Mouse (Mus musculus) ES-Bruce4 (cell line): ENCODE results near the gene Mybpc2. TPM values are rescaled to one million over a fixed set of nuclear protein-coding genes. Genes with fewer than 3 reads are reported as not detected.

Experiments
- H3K27ac ChIP-seq: 2 replicates; pipeline ENCODE4 v1.5.1; 2012; ENCODE audit warnings: low read length, inconsistent platforms; ENCODE audit not compliant: insufficient read depth
- H3K27me3 ChIP-seq: 2 replicates; pipeline ENCODE4 v1.6.1; 2012; ENCODE audit warnings: mild to moderate bottlenecking, low read length, inconsistent platforms; ENCODE audit not compliant: control insufficient read depth, poor library complexity, insufficient read depth, severe bottlenecking
- H3K36me3 ChIP-seq: 2 replicates; pipeline ENCODE4 v1.6.1; 2012; ENCODE audit warnings: inconsistent platforms, mild to moderate bottlenecking, low read length, moderate library complexity; ENCODE audit not compliant: control insufficient read depth, poor library complexity, insufficient read depth, severe bottlenecking
- H3K4me1 ChIP-seq: one replicate; pipeline ENCODE4 v1.8.1; 2011; ENCODE audit warnings: low read length; ENCODE audit not compliant: control insufficient read depth, insufficient read depth
- H3K4me3 ChIP-seq: 2 replicates; pipeline ENCODE4 v1.5.1; 2011; ENCODE audit warnings: low read depth, mild to moderate bottlenecking, low read length
- H3K9ac ChIP-seq: 2 replicates; pipeline ENCODE4 v1.6.1; 2012; ENCODE audit warnings: low read depth, mild to moderate bottlenecking, inconsistent platforms; ENCODE audit not compliant: poor library complexity, severe bottlenecking
- H3K9me3 ChIP-seq: replicated peaks from 2 replicates; pipeline ENCODE4 v1.6.1; 2012; ENCODE audit warnings: mild to moderate bottlenecking, low read length, inconsistent platforms; ENCODE audit not compliant: control insufficient read depth, poor library complexity, insufficient read depth, severe bottlenecking
- CTCF ChIP-seq: IDR thresholded peaks from one replicate; pipeline ENCODE4 v1.8.1; 2011; ENCODE audit warnings: low read depth, low read length
- EP300 ChIP-seq: IDR thresholded peaks from 2 replicates; pipeline ENCODE4 v1.6.1; 2011; ENCODE audit warnings: low read depth, low read length; ENCODE audit not compliant: insufficient read depth
- POLR2A ChIP-seq: IDR thresholded peaks from one replicate; pipeline ENCODE4 v1.8.1; 2011; ENCODE audit warnings: low read length; ENCODE audit not compliant: insufficient read depth
- polyA plus RNA-seq: library from polyadenylated mRNA; stranded (reverse); fragments of >200 nt; gene quantifications from 2 replicates; pipeline ENCODE4 v1.2.4, GENCODE M21; 2011; ENCODE audit warnings: low read depth; ENCODE audit not compliant: missing spikeins, insufficient read depth, insufficient read length

Mybpc2 gene
- polyA plus RNA-seq, 1 experiment = 2.5 TPM

DNA sequence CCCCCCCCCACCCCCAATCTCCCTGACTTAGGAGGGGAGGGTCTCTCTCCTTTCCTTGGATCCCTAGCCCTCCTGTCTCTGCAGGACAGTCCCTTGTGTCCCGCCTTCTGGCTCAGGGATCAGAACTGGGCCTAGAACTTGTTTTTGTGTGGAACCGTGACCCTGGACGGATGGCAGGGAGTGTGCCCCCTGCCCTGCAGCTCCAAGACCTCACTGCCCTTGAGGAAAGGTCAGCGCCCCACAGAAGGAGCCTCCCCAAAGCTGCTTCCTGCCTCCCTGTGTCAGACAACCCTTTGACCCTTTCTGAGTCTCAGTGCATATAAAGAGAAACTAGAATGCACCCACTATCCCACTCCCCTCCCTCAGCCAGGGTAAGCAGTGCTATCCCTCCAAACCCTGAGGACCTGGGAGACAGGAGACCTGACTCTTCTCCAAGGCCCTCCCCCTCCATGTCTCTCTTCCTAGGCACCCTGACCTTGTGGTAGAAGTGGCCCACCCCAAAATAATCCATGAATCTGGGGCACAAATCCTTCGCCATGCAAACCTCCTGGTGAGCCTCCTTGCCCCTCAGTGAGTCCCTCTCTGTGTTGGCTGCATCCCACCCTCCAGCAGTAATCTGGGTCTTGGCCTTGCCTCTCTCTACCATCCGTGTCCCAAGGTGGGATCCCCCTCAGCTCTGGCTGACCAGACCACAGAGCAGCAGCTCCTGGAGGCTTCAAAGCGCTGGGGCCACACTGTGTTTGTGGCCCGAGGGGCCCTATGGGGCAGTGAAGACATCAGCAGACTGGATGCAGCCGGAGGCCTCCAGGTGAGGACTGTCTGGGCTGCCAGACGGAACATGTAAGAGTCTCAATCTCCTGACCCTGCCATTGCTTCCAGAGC lies 58.2 kb downstream of the Mybpc2 start:
- H3K4me1 ChIP-seq = peaks cover 2% of the 10 kb centered on the region
- no peaks in the 10 kb centered on the region for H3K36me3 ChIP-seq
- H3K4me3 ChIP-seq = no peak overlapping the region
- H3K27me3 ChIP-seq = no peaks in the 10 kb centered on the region
- no peaks in the 10 kb centered on the region for H3K9me3 ChIP-seq
- H3K27ac ChIP-seq = no peak overlapping the region
- H3K9ac ChIP-seq = no peak overlapping the region
- no peak for TF ChIP-seq CTCF
- no peak for TF ChIP-seq POLR2A
- TF ChIP-seq EP300 = no peak

DNA sequence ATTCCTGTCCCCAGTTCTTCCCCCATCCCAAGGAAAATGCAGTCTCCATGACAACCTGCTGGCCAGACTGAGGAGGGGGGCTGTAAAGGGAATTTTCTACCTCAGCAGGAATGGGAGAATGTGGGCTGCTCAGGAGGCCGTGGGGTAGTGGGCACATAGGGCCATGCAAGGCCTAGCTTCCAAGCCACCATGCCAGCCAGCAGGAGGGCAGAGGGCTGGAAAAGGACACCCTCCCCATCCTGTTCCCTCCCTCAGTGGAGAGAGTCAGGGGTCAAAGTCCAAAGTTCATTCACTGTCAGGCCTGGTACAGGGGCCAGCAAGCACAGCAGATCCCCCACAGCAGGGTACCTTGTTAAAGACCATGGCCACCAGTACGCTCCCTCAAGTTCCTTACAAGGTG lies 59.3 kb downstream of the Mybpc2 start, which contains the start of gene Aspdh:
Gene Aspdh, plus strand, starts transcription at position 281 of the 400 bp plus-strand sequence.
- Histone ChIP-seq H3K27me3 (no peaks in the 10 kb centered on the region), H3K4me3 (no peak within 1 kb of the TSS), H3K4me1 (peaks cover 2% of the 10 kb centered on the region), H3K9ac (no peak within 1 kb of the TSS), H3K9me3 (no peaks in the 10 kb centered on the region), H3K27ac (no peak within 1 kb of the TSS), H3K36me3 (no peaks in the 10 kb centered on the region)
- TF ChIP-seq CTCF = no peak
- TF ChIP-seq EP300 = no peak
- TF ChIP-seq POLR2A = no peak

DNA sequence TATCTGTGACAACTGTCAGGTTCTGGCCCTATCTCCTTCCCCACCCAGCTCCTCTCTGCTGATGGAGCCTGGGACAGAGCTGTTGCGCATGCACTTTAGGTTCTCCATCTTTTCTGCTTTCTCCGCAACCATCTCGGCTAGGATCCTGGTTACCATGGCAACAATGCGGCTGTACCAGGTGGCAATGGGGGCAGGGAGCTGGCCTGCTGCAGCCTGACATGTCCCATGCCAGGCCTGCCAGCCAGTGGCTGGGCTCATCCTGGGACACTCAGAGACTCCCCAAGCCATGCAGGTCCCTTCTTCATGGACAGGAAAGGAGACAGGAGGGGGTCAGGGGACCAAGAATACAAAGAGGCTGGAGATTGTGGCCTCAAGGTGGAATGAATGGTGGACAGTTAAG lies 59.9 kb downstream of the Mybpc2 start:
- Histone ChIP-seq H3K27ac (no peak overlapping the region), H3K27me3 (no peaks in the 10 kb centered on the region), H3K4me1 (peaks cover 2% of the 10 kb centered on the region), H3K9me3 (no peaks in the 10 kb centered on the region), H3K9ac (no peak overlapping the region), H3K4me3 (no peak overlapping the region), H3K36me3 (no peaks in the 10 kb centered on the region)
- no peak for TF ChIP-seq EP300
- no peak for TF ChIP-seq POLR2A
- no peak for TF ChIP-seq CTCF

DNA sequence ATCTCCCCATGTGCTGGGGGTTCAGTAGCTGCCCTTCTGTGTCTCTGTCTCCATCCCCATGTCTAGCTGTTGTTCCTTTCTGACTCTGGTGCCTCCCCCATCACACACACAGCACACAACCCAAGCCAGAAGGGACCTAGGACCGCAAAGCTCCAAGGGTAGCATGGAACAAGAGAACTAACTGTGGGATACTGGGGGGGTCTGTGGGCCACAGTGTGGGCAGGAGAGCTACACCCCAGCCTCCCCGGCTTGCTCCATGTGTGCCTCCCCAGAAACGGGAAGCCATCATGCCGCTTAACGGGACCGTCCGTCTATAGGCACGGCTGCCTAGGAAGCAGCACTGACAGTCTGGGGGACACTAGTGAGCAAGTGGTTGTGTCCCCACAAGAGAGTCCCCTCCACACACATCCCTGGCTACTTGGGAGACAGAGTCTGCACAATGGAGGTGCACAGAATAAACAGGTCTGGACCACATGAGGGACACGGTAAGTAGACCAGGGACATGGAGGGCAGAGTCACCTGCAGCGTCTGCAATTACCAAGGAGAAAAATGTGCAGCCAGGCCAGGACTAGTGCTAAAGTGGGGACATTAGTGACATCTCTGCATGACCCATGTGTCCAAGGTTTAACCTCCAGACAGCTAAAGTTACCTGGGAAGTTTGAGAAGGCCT lies 60.8 kb downstream of the Mybpc2 start:
- Histone ChIP-seq H3K27me3 (no peaks in the 10 kb centered on the region), H3K36me3 (no peaks in the 10 kb centered on the region), H3K27ac (no peak overlapping the region), H3K9ac (no peak overlapping the region), H3K4me1 (peaks cover 2% of the 10 kb centered on the region), H3K4me3 (no peak overlapping the region), H3K9me3 (no peaks in the 10 kb centered on the region)
- no peak for TF ChIP-seq EP300
- TF ChIP-seq POLR2A = no peak
- TF ChIP-seq CTCF = no peak

DNA sequence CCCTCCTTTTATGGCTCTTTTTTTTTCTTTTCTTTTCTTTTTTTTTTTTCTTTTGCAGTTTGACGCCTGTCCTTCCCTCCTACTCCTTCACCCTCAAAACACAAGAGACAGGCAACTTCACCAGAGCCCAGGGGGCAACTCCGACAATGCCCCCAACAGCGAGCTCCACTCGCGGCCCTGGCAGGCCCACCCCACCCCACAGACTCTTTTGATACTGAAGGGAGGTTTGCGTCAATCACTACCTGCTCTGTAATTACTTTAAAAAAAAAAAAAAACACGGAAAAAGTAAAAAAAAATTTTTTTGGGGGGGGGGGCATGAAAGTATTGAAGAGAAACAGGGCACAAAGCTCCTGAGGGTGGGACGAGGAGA lies 61.4 kb downstream of the Mybpc2 start:
- Histone ChIP-seq H3K4me1 (peaks cover 2% of the 10 kb centered on the region), H3K36me3 (no peaks in the 10 kb centered on the region), H3K4me3 (no peak overlapping the region), H3K27me3 (no peaks in the 10 kb centered on the region), H3K27ac (no peak overlapping the region), H3K9ac (no peak overlapping the region), H3K9me3 (no peaks in the 10 kb centered on the region)
- no peak for TF ChIP-seq POLR2A
- TF ChIP-seq CTCF = no peak
- TF ChIP-seq EP300 = no peak
